17 mouse cellular contexts compared by ENCODE assay signal in the genomic region with DNA sequence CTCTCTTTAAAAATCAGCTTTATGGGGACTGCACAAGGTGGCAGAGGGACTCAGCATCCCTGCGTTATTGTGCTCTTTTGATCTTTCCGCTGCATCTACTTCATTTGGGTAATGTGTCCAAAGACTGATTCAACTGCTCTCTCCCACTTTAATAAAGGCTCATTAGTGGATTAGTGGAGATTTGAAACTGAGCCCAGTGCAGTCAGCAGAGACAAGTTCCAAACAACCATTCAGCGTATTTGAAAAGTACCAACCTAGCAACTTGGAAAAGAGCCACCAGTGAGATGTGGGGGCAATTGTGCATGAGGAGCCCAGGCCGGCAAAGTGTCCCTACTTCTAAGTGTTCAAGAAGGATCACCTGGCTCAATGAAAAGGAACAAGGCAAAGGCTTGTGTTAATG.
DNase-seq lines count a peak whose midpoint lies in the region; ATAC-seq and TF ChIP-seq lines count a peak whose summit lies in the region.
"Had no signal": no experiment of that assay in that cellular context is flagged by ENCODE, and none has a peak within 500 bp of the region (broad histone marks: within the 10 kb centered on the region; RNA-seq: fewer than 3 reads in every experiment).

No protein-coding gene starts in this region.

- H3K36me3 ChIP-seq in forebrain, embryonic 11.5 days (ENCODE audit: control insufficient read depth, insufficient read depth, low read length) = no peaks in the 10 kb centered on the region
- H3K36me3 ChIP-seq in forebrain, embryonic 10.5 days (replicated peaks) = no peaks in the 10 kb centered on the region
- H3K36me3 ChIP-seq: heart, embryonic 10.5 days; limb, embryonic 13.5 days had no signal

- H3K4me1 ChIP-seq in forebrain, embryonic 11.5 days (replicated peaks; ENCODE audit: control insufficient read depth, insufficient read depth, low read length) = no peaks in the 10 kb centered on the region
- H3K4me1 ChIP-seq in forebrain, embryonic 10.5 days = peaks cover 26% of the 10 kb centered on the region
- H3K4me1 ChIP-seq: heart, embryonic 10.5 days had no signal

- intact Hi-C loops in left cerebral cortex, postnatal 25 days (cut with DNase I) = no loop called here
- intact Hi-C loops in gastrocnemius, adult 2 months (cut with DNase I) = no loop called here

- H3K4me2 ChIP-seq in forebrain, embryonic 11.5 days (ENCODE audit: low read depth, low read length, severe bottlenecking) = no peak overlapping the region
- H3K4me2 ChIP-seq: limb, embryonic 13.5 days had no signal

- peak; percentile 73 for ATAC-seq in forebrain, embryonic 11.5 days (replicated peaks; ENCODE audit: low FRiP score)
- ATAC-seq: activated CD4-positive, CD25-positive, alpha-beta regulatory T cell, adult 4 months; intestine, postnatal 0 days had no signal

- no peaks in the 10 kb centered on the region for H3K9me3 ChIP-seq in forebrain, embryonic 11.5 days (ENCODE audit: control insufficient read depth, low read length)
- no peaks in the 10 kb centered on the region for H3K9me3 ChIP-seq in forebrain, embryonic 10.5 days
- H3K9me3 ChIP-seq: heart, embryonic 10.5 days; limb, embryonic 13.5 days had no signal

- H3K9ac ChIP-seq in forebrain, embryonic 11.5 days (ENCODE audit: low read length) = no peak overlapping the region
- H3K9ac ChIP-seq: limb, embryonic 13.5 days had no signal

- no peaks in the 10 kb centered on the region for H3K27me3 ChIP-seq in forebrain, embryonic 11.5 days (ENCODE audit: control insufficient read depth, insufficient read depth, low read length)
- H3K27me3 ChIP-seq in forebrain, embryonic 10.5 days (ENCODE audit: poor library complexity, severe bottlenecking) = peaks cover 6% of the 10 kb centered on the region; the same call in 1 of the 2 replicates
- H3K27me3 ChIP-seq: limb, embryonic 13.5 days had no signal

- no peak overlapping the region for H3K4me3 ChIP-seq in forebrain, embryonic 11.5 days (ENCODE audit: low read depth, low read length)
- H3K4me3 ChIP-seq in forebrain, embryonic 10.5 days = no peak overlapping the region
- H3K4me3 ChIP-seq in gastrocnemius, adult 2 months = no peak overlapping the region
- H3K4me3 ChIP-seq: heart, embryonic 10.5 days; limb, embryonic 13.5 days had no signal

- no peak for DNase-seq in forebrain, embryonic 11.5 days (ENCODE audit: low spot score)
- no peak for DNase-seq in forebrain, embryonic 10.5 days (ENCODE audit: extremely low spot score, low spot score)
- DNase-seq in retina, postnatal 1 day = peak; percentile 81
- no peak for DNase-seq in retina, embryonic 14.5 days (ENCODE audit: low spot score)
- peak; percentile 9 to 68 for DNase-seq in layer of hippocampus, postnatal 14 days (ENCODE audit: low spot score in 2 of 2)
- DNase-seq in left cerebral cortex, postnatal 25 days (ENCODE audit: low spot score in 2 of 2) = no peak
- no peak for DNase-seq in gastrocnemius, adult 2 months
- no peak for DNase-seq in frontal cortex, postnatal 25 days (ENCODE audit: low spot score in 2 of 2)
- DNase-seq: adrenal gland, postnatal 36 days; cerebellum, postnatal 36 days; gastrocnemius, postnatal 14 days; kidney, postnatal 14 days; lung, postnatal 14 days had no signal

- H3K27ac ChIP-seq in forebrain, embryonic 11.5 days (ENCODE audit: low read depth, low read length) = no peak overlapping the region
- H3K27ac ChIP-seq in forebrain, embryonic 10.5 days = no peak overlapping the region
- H3K27ac ChIP-seq in gastrocnemius, adult 2 months = no peak overlapping the region
- H3K27ac ChIP-seq: heart, embryonic 10.5 days; limb, embryonic 13.5 days had no signal

- 36% methylated on average over 4 of the region's 4 CpGs for WGBS in forebrain, embryonic 11.5 days
- 59% methylated on average over 4 of the region's 4 CpGs for WGBS in forebrain, embryonic 10.5 days

- TF ChIP-seq CTCF in gastrocnemius, adult 2 months (IDR thresholded peaks at IDR 0.05) = no peak

Comparison
In these comparisons a context has a peak if more than half of its experiments do, and no peak if none do; other contexts are left out.
1. DNase-seq: peak in retina, postnatal 1 day (single experiment) and layer of hippocampus, postnatal 14 days (2 of 2); none in forebrain, embryonic 11.5 days (single experiment), forebrain, embryonic 10.5 days (single experiment), retina, embryonic 14.5 days (single experiment), left cerebral cortex, postnatal 25 days (0 of 2), gastrocnemius, adult 2 months (single experiment) and frontal cortex, postnatal 25 days (0 of 2).